Mouse (Mus musculus): ENCODE data around the gene Olr1. TPM values are rescaled to one million over a fixed set of nuclear protein-coding genes. Genes with fewer than 3 reads are reported as not detected.

The Olr1 gene
- total and polyA plus RNA-seq, 3 experiments = not detected

DNA sequence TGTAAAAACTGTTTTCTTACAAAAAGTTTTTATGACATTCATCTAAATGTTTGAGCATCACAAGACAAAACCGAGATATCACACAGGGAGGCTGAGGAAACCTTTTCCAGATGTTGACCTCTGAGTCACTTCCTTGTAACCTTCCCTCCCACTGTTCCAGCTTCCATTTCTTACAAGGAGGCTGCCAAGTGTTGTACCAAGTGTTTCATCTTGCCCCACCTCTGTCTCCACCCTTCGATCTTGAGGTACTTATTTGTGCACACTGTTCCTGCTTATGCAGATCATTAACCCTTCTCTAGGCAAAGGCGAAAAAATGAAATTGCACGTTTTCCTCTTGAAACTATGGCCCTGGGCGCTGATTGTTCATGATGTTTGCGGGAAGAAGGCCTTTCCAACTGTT lies 57.2 kb downstream of the Olr1 start:
- TF ChIP-seq USF1 (IDR thresholded peaks at IDR 0.05; ENCODE audit: low read depth, low read length) = no peak
- no peak for TF ChIP-seq ELF1 (IDR thresholded peaks at IDR 0.05; ENCODE audit: low read depth, low read length)
- TF ChIP-seq CHD2 (IDR thresholded peaks at IDR 0.05; ENCODE audit: low read length) = no peak
- no peak for TF ChIP-seq MAFK (IDR thresholded peaks at IDR 0.05; ENCODE audit: insufficient replicate concordance, low read length)
- TF ChIP-seq PAX5 (IDR thresholded peaks at IDR 0.05; ENCODE audit: low read length) = no peak
- TF ChIP-seq BHLHE40 (IDR thresholded peaks at IDR 0.05; ENCODE audit: low read depth, low read length) = no peak
- no peak for TF ChIP-seq IRF4 (IDR thresholded peaks at IDR 0.05; ENCODE audit: low read depth, low read length)
- no peak for TF ChIP-seq CHD1 (IDR thresholded peaks at IDR 0.05; ENCODE audit: low read depth, low read length)
- no peak for TF ChIP-seq MAZ (IDR thresholded peaks at IDR 0.05; ENCODE audit: low read depth, low read length)
- TF ChIP-seq RAD21 (IDR thresholded peaks at IDR 0.05; ENCODE audit: low read depth, low read length) = no peak
- no peak for TF ChIP-seq MXI1 (IDR thresholded peaks at IDR 0.05; ENCODE audit: low read depth, low read length)
- TF ChIP-seq EP300 (IDR thresholded peaks at IDR 0.05; ENCODE audit: low read length) = no peak
- TF ChIP-seq SIN3A (IDR thresholded peaks at IDR 0.05; ENCODE audit: low read length) = no peak
- no peak for TF ChIP-seq JUN (IDR thresholded peaks at IDR 0.05; ENCODE audit: insufficient read depth, low read depth, low read length)
- no peak for TF ChIP-seq MYC (IDR thresholded peaks at IDR 0.05; ENCODE audit: low read depth, low read length)
- no peak for TF ChIP-seq TCF12 (IDR thresholded peaks at IDR 0.05; ENCODE audit: low read depth, low read length)
- TF ChIP-seq GABPA (IDR thresholded peaks at IDR 0.05; ENCODE audit: insufficient replicate concordance, low read depth, low read length) = no peak
- TF ChIP-seq NRF1 (IDR thresholded peaks at IDR 0.05; ENCODE audit: low read depth, low read length) = no peak
- TF ChIP-seq HCFC1 (IDR thresholded peaks at IDR 0.05; ENCODE audit: low read depth, low read length) = no peak
- TF ChIP-seq RCOR1 (conservative IDR thresholded peaks at IDR 0.05; ENCODE audit: low read depth, low read length) = no peak
- Histone ChIP-seq H3K4me2 (ENCODE audit: insufficient read depth, low read depth, poor library complexity, severe bottlenecking) (no peak overlapping the region), H3K27me3 (replicated peaks) (no peaks in the 10 kb centered on the region), H3K9me3 (replicated peaks; ENCODE audit: low read length) (no peaks in the 10 kb centered on the region), H3K27ac (ENCODE audit: insufficient read depth, low read depth) (no peak overlapping the region), H3K4me3 (replicated peaks in 1 of 3; ENCODE audit: low read depth in 2 of 3, low read length in 2 of 3, poor library complexity in 1 of 3) (no peak overlapping the region), H3K36me3 (replicated peaks in 1 of 2; ENCODE audit: control insufficient read depth in 1 of 2, insufficient read depth in 1 of 2, low read length in 1 of 2) (no peaks in the 10 kb centered on the region), H3K9ac (ENCODE audit: insufficient read depth, low read depth) (no peak overlapping the region), H3K4me1 (ENCODE audit: control insufficient read depth in 1 of 2, insufficient read depth in 2 of 2) (0 out of 4 replicates have a peak, but pooled peaks cover 0 to 8% of the 10 kb centered on the region in 2 experiments), H3K79me2 (replicated peaks; ENCODE audit: control insufficient read depth, extremely low read depth, insufficient read depth, poor library complexity, severe bottlenecking) (no peaks in the 10 kb centered on the region)
- in situ Hi-C loops (cut with MboI; ENCODE audit: low pct_ligation_motif_present, low pct_unique_long_range_greater_than_20kb, low sequenced_read_pairs) (no loop called here), dilution Hi-C loops (cut with MboI; ENCODE audit: extremely low pct_ligation_motif_present, extremely low pct_unique_long_range_greater_than_20kb, low sequenced_read_pairs) (no loop called here)
- DNase-seq (ENCODE audit: extremely low read depth) = no peak

DNA sequence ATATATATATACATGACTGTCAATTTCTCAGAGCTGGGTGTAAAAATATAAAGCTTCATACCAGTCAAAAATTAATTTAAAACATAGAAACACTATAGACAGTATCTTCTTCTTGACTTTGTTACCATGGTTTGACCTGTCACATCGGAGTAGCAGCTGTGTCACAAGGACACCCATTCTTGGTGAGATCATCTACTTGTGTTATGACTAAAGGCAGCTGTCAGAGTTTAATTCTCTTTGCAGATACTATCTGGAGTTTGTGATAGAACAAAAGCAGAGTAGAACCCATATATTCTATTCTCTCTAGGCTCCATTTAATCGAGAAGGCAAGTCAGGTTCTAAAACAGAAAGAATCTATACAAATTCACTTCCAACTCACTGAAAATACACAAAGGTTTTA lies 68.9 kb downstream of the Olr1 start:
- dilution Hi-C loops (cut with MboI; ENCODE audit: extremely low pct_ligation_motif_present, extremely low pct_unique_long_range_greater_than_20kb, low sequenced_read_pairs) (no loop called here), in situ Hi-C loops (cut with MboI; ENCODE audit: low pct_ligation_motif_present, low pct_unique_long_range_greater_than_20kb, low sequenced_read_pairs) (no loop called here)
- Histone ChIP-seq H3K27ac (ENCODE audit: insufficient read depth, low read depth) (no peak overlapping the region), H3K4me1 (ENCODE audit: control insufficient read depth in 1 of 2, insufficient read depth in 2 of 2) (peaks cover 0 to 13% of the 10 kb centered on the region in 2 experiments; a peak in 2 of 4 replicates), H3K27me3 (replicated peaks) (no peaks in the 10 kb centered on the region), H3K36me3 (replicated peaks in 1 of 2; ENCODE audit: control insufficient read depth in 1 of 2, insufficient read depth in 1 of 2, low read length in 1 of 2) (no peaks in the 10 kb centered on the region), H3K79me2 (replicated peaks; ENCODE audit: control insufficient read depth, extremely low read depth, insufficient read depth, poor library complexity, severe bottlenecking) (no peaks in the 10 kb centered on the region), H3K4me3 (replicated peaks in 1 of 3; ENCODE audit: low read depth in 2 of 3, low read length in 2 of 3, poor library complexity in 1 of 3) (no peak overlapping the region), H3K4me2 (ENCODE audit: insufficient read depth, low read depth, poor library complexity, severe bottlenecking) (no peak overlapping the region), H3K9me3 (replicated peaks; ENCODE audit: low read length) (no peaks in the 10 kb centered on the region), H3K9ac (ENCODE audit: insufficient read depth, low read depth) (no peak overlapping the region)
- TF ChIP-seq MAFK (IDR thresholded peaks at IDR 0.05; ENCODE audit: insufficient replicate concordance, low read length) = no peak
- TF ChIP-seq USF1 (IDR thresholded peaks at IDR 0.05; ENCODE audit: low read depth, low read length) = no peak
- peak; percentile 66; the same call in 1 of the 2 replicates for TF ChIP-seq IRF4 (IDR thresholded peaks at IDR 0.05; ENCODE audit: low read depth, low read length)
- peak; percentile 13; the same call in 1 of the 2 replicates for TF ChIP-seq ETS1 (conservative IDR thresholded peaks at IDR 0.05; ENCODE audit: low read depth, low read length)
- TF ChIP-seq JUND (conservative IDR thresholded peaks at IDR 0.05; ENCODE audit: low read depth, low read length) = peak; percentile 30; the same call in 1 of the 2 replicates
- no peak for TF ChIP-seq USF2 (conservative IDR thresholded peaks at IDR 0.05; ENCODE audit: low read depth, low read length)
- no peak for TF ChIP-seq EP300 (IDR thresholded peaks at IDR 0.05; ENCODE audit: low read length)
- TF ChIP-seq GABPA (IDR thresholded peaks at IDR 0.05; ENCODE audit: insufficient replicate concordance, low read depth, low read length) = no peak
- TF ChIP-seq JUN (IDR thresholded peaks at IDR 0.05; ENCODE audit: insufficient read depth, low read depth, low read length) = peak; percentile 55; the same call in 1 of the 2 replicates
- no peak for DNase-seq (ENCODE audit: extremely low read depth)
